Mouse (Mus musculus) liver, embryonic 13.5 days (tissue): Measurements from ENCODE around the gene Fbxl3. TPM values are rescaled to one million over a fixed set of nuclear protein-coding genes. Genes with fewer than 3 reads are reported as not detected.
A peak's percentile ranks its signal among the peaks of the same experiment; 100 is the strongest.

Experiments
- ATAC-seq: fragments of 200-750 bp; cut with Nextera tagmentation; 2 replicates; pipeline ENCODE4 v1.8.0; 2017; ENCODE audit warnings: low read depth, mild to moderate bottlenecking, moderate number of reproducible peaks, moderate library complexity
- DNase-seq: peaks from one replicate; pipeline ENCODE4 v3.0.0; 2022
- H3K27ac ChIP-seq: fragments of 300-500 bp; sonication (generic); 2 replicates; pipeline ENCODE4 v1.5.1; 2015; ENCODE audit warnings: moderate library complexity, mild to moderate bottlenecking, inconsistent platforms
- H3K27me3 ChIP-seq: fragments of 300-500 bp; sonication (generic); 2 replicates; pipeline ENCODE4 v1.6.1; 2015; ENCODE audit warnings: mild to moderate bottlenecking, inconsistent platforms
- H3K36me3 ChIP-seq: fragments of 300-500 bp; sonication (generic); 2 replicates; pipeline ENCODE4 v1.6.1; 2015; ENCODE audit warnings: mild to moderate bottlenecking, inconsistent platforms
- H3K4me1 ChIP-seq: fragments of 300-500 bp; sonication (generic); replicated peaks from 2 replicates; pipeline ENCODE4 v1.6.1; 2015; ENCODE audit warnings: inconsistent platforms
- H3K4me2 ChIP-seq: fragments of 300-500 bp; sonication (generic); 2 replicates; pipeline ENCODE4 v1.6.1; 2015; ENCODE audit warnings: inconsistent platforms, mild to moderate bottlenecking, moderate library complexity
- H3K4me3 ChIP-seq: fragments of 300-500 bp; sonication (generic); replicated peaks from 2 replicates; pipeline ENCODE4 v1.5.1; 2015; ENCODE audit warnings: mild to moderate bottlenecking, inconsistent platforms
- H3K9ac ChIP-seq: fragments of 300-500 bp; sonication (generic); 2 replicates; pipeline ENCODE4 v1.6.1; 2015; ENCODE audit warnings: mild to moderate bottlenecking, inconsistent platforms
- H3K9me3 ChIP-seq: fragments of 300-500 bp; sonication (generic); replicated peaks from 2 replicates; pipeline ENCODE4 v1.6.1; 2016; ENCODE audit warnings: inconsistent platforms
- WGBS: fragments of 180-500 bp; shearing (Covaris S2); methylation state at CpG from one replicate; pipeline ENCODE4 v1.1.7; 2015; ENCODE audit not compliant: insufficient replicate concordance; 5-methylcytosine and 5-hydroxymethylcytosine counted together
- polyA plus RNA-seq: library from polyadenylated mRNA; unstranded; fragments of >200 nt; fragmentation: Nextera tagmentation; extraction: Ambion mirVana; gene quantifications from 2 replicates; pipeline ENCODE4 v1.2.1, GENCODE M21; 2015

Gene Fbxl3
- polyA plus RNA-seq, 1 experiment from 2014 or later, result 10.5 TPM

GRCm38 (mm10) chr14:103079209-103079977 lies 20.0 kb downstream of the Fbxl3 start:
- H3K4me1 ChIP-seq, result peaks cover 11% of the 10 kb centered on the region
- no peak overlapping the region for H3K4me2 ChIP-seq
- peaks cover 66% of the 10 kb centered on the region for H3K36me3 ChIP-seq
- H3K9ac ChIP-seq, result no peak overlapping the region
- DNase-seq (no peak), ATAC-seq (0 out of 2 replicates have a peak, but pooled peaks have one; percentile 26)
- no peaks in the 10 kb centered on the region for H3K27me3 ChIP-seq
- H3K27ac ChIP-seq, result no peak overlapping the region
- no peaks in the 10 kb centered on the region for H3K9me3 ChIP-seq
- WGBS, result 83% methylated on average over 9 of the region's 9 CpGs
- no peak overlapping the region for H3K4me3 ChIP-seq

DNA sequence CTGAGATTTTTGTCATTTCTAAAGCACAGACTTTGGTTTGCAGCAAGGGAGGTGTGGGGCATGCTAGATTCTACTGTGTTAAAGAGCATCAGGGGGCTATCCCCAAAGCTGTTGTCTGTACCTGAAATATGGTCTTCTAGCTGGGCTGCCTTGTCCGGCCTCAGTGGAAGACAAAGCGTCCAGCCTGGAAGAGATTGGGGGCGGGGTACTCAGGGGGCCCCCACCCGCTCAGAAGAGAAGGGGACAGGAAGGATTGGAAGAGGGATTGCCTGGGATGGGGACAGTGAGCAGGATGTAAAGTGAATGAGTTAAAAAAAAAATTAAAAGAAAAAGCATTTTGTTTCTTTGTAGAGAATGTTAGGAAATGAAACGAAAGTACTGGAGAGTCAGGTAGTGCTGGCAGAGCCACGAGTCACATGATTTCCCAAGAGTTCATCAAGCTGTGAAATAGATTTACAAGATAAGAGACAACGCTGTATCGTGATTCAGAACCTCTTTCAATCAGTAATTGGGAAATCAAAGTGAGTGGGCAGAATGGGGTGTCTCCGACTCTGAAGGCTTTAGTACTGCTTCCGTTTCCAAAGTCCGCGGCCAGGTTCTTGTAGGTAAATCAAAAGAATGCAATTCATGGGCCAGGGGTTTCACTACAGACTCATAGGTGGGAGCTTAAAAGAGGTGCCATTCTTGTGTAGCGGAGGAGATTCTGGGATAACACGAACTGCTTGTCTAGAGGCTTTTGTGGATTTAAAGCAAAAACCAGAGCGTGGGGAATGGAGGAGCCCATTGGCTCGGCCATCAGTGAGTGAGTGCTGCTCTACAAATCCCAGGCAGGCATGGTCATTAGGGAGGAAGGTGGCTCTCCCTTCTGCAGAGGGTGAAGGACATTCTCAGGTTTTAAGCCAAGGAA lies 21.1 kb downstream of the Fbxl3 start:
- DNase-seq (no peak), ATAC-seq (no peak)
- H3K27ac ChIP-seq, result no peak overlapping the region
- H3K9me3 ChIP-seq, result no peaks in the 10 kb centered on the region
- H3K4me1 ChIP-seq, result peaks cover 10% of the 10 kb centered on the region; the same call in 1 of the 2 replicates
- WGBS, result 86% methylated on average over 16 of the region's 16 CpGs
- no peak overlapping the region for H3K9ac ChIP-seq
- no peak overlapping the region for H3K4me3 ChIP-seq
- H3K4me2 ChIP-seq, result no peak overlapping the region
- H3K36me3 ChIP-seq, result peaks cover 72% of the 10 kb centered on the region
- H3K27me3 ChIP-seq, result no peaks in the 10 kb centered on the region

- ATAC-seq (peak; percentile 47; the same call in 1 of the 2 replicates), DNase-seq (no peak)
- H3K27me3 ChIP-seq, result no peaks in the 10 kb centered on the region
- H3K4me2 ChIP-seq, result no peak overlapping the region
- no peak overlapping the region for H3K9ac ChIP-seq
- peaks cover 10% of the 10 kb centered on the region; the same call in 1 of the 2 replicates for H3K4me1 ChIP-seq
- no peak overlapping the region for H3K4me3 ChIP-seq
- 81% methylated on average over 9 of the region's 9 CpGs for WGBS
- no peak overlapping the region for H3K27ac ChIP-seq
- peaks cover 73% of the 10 kb centered on the region for H3K36me3 ChIP-seq
- H3K9me3 ChIP-seq, result no peaks in the 10 kb centered on the region
Observed at GRCm38 (mm10) chr14:103077272-103078005, 21.9 kb downstream of the Fbxl3 start.

DNA sequence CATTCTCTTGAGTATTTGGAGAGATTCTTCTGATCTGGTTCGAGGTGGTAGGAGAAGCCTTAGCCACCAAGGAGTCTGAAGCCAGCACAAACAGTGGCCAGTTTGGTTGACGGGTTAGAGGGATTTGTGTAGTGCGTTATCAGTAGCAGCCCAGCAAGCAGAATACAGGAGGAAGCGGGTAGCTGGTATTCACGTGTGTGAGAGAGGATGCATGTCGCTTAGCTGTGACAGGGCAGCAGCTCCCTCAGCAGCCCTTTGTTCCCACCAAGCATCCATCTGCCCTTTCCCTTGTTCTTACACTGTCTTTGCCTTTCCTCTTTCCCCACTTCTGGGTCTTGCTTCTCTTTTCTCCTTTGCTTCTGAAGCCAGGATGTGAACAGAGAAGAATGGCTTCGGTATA lies 24.2 kb downstream of the Fbxl3 start:
- WGBS, result 57% methylated on average over 7 of the region's 7 CpGs
- Histone ChIP-seq H3K9ac (no peak overlapping the region), H3K27ac (no peak overlapping the region), H3K4me3 (no peak overlapping the region), H3K4me1 (peaks cover 21% of the 10 kb centered on the region), H3K36me3 (peaks cover 72% of the 10 kb centered on the region), H3K9me3 (no peaks in the 10 kb centered on the region), H3K4me2 (no peak overlapping the region), H3K27me3 (no peaks in the 10 kb centered on the region)
- ATAC-seq (no peak), DNase-seq (no peak)

DNA sequence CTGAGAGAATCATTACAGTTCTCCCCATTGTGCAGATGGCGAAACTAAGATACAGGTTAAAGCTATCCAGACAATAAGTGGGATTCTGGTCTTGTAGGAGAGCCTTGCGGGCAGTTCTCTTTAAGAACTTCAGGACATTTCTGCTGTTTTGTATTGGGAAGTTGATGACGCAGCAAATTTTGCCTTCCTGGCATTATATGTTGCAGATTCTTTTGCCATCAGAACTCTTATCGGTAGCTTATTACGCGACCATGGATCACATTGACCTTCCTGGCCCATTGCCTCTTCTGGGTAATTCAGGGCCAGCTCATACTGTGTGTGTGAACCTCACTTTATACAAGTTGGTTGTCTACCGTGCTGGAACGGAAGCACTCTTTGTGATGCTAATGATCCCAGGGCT lies 25.5 kb downstream of the Fbxl3 start:
- no peaks in the 10 kb centered on the region for H3K9me3 ChIP-seq
- H3K4me2 ChIP-seq, result no peak overlapping the region
- no peak overlapping the region for H3K27ac ChIP-seq
- H3K4me3 ChIP-seq, result no peak overlapping the region
- H3K36me3 ChIP-seq, result peaks cover 64% of the 10 kb centered on the region
- WGBS, result 91% methylated on average over 8 of the region's 8 CpGs
- ATAC-seq, result no peak
- no peaks in the 10 kb centered on the region for H3K27me3 ChIP-seq
- no peak overlapping the region for H3K9ac ChIP-seq
- no peak for DNase-seq
- H3K4me1 ChIP-seq, result peaks cover 30% of the 10 kb centered on the region

GRCm38 (mm10) chr14:103072731-103073130 lies 26.6 kb downstream of the Fbxl3 start:
- no peak overlapping the region for H3K4me2 ChIP-seq
- H3K36me3 ChIP-seq, result peaks cover 55% of the 10 kb centered on the region
- H3K4me3 ChIP-seq, result no peak overlapping the region
- no peaks in the 10 kb centered on the region for H3K27me3 ChIP-seq
- no peak for ATAC-seq
- no peak for DNase-seq
- H3K9me3 ChIP-seq, result no peaks in the 10 kb centered on the region
- H3K4me1 ChIP-seq, result peaks cover 30% of the 10 kb centered on the region
- H3K9ac ChIP-seq, result no peak overlapping the region
- 81% methylated on average over 4 of the region's 4 CpGs for WGBS
- no peak overlapping the region for H3K27ac ChIP-seq

GRCm38 (mm10) chr14:103071471-103071870 lies 27.9 kb downstream of the Fbxl3 start:
- Histone ChIP-seq H3K4me1 (peaks cover 27% of the 10 kb centered on the region), H3K36me3 (peaks cover 45% of the 10 kb centered on the region), H3K27me3 (no peaks in the 10 kb centered on the region), H3K4me3 (peak overlapping the region; percentile 70), H3K4me2 (peak overlapping the region; percentile 83), H3K9me3 (no peaks in the 10 kb centered on the region), H3K9ac (peak overlapping the region; percentile 84), H3K27ac (no peak overlapping the region)
- DNase-seq, result no peak
- WGBS, result 87% methylated on average over 12 of the region's 12 CpGs
- ATAC-seq, result no peak

GRCm38 (mm10) chr14:103070790-103071189 lies 28.6 kb downstream of the Fbxl3 start:
- Histone ChIP-seq H3K4me3 (peak overlapping the region; percentile 70), H3K9ac (peak overlapping the region; percentile 84), H3K27ac (peak overlapping the region; percentile 96), H3K4me2 (peak overlapping the region; percentile 83), H3K36me3 (peaks cover 38% of the 10 kb centered on the region), H3K4me1 (peaks cover 27% of the 10 kb centered on the region), H3K27me3 (no peaks in the 10 kb centered on the region), H3K9me3 (no peaks in the 10 kb centered on the region)
- DNase-seq (no peak), ATAC-seq (no peak)
- WGBS, result 2% methylated on average over 10 of the region's 10 CpGs

DNA sequence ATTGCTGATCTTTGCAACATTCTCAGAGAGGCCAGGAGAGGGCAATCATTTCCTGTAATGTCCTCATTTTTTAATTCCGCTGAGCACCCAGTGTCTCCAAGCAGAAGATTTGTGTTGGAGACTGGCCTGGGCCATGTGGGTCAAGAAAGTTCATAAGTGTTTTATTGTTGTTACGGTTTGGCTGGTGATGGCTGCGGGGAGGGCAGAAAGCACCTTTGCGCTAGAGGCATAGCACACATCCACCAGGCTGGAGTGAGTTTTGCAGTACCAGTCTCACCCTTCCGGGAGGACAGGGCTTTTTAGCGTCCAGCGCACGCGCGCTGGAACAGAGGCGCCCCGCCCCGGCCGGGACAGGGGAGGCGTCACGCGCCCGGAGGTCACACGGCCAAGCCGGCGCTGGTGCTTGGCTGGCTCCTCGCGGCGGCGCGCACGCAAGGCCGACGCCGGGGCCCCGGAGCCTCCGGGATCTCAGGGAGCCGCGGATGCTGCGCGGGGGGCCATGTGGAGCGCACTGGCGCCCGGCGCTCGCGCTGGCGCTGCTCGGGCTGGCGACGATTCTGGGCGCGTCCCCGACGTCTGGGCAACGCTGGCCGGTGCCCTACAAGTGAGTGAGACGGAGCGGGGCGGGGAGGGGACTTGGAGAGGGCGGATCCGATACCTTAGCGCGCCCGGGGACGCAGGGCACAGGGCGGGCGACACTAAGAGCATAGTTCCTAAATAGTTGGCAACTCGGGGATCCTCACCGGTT lies 29.3 kb downstream of the Fbxl3 start, which contains the start of gene Cln5:
Gene Cln5 (plus strand): TSS at position 353 of the 748 bp plus-strand sequence.
- no peaks in the 10 kb centered on the region for H3K27me3 ChIP-seq
- peak within 1 kb of the TSS; percentile 96 for H3K27ac ChIP-seq
- H3K9me3 ChIP-seq, result no peaks in the 10 kb centered on the region
- peak within 1 kb of the TSS; percentile 70 for H3K4me3 ChIP-seq
- peaks cover 31% of the 10 kb centered on the region for H3K36me3 ChIP-seq
- peak within 1 kb of the TSS; percentile 83 for H3K4me2 ChIP-seq
- ATAC-seq (peak; percentile 95), DNase-seq (peak; percentile 94)
- peak within 1 kb of the TSS; percentile 84 for H3K9ac ChIP-seq
- H3K4me1 ChIP-seq, result peaks cover 28% of the 10 kb centered on the region
- under 1% methylated on average over 65 of the region's 65 CpGs for WGBS

DNA sequence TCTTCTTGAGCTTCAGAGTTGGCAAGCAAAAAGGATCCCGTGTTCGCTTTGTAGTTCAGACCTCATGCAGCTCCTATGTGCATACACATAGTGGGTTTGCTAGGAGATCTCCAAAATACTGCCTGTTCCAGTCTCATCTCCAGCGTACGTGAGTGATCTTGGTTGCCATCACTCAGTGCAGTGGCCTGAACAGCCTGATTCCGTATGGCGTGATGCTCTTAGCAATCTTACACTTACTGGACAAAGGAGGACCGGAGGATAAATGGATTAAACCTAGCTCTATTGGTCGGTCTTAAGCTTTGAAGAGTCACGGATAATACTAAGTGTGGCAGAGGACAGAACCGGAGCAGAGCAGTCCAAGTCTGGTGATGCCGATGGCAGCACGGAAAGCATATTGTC lies 29.9 kb downstream of the Fbxl3 start:
- Histone ChIP-seq H3K4me1 (peaks cover 26% of the 10 kb centered on the region), H3K36me3 (peaks cover 26% of the 10 kb centered on the region), H3K4me2 (peak overlapping the region; percentile 83), H3K4me3 (peak overlapping the region; percentile 70), H3K9ac (peak overlapping the region; percentile 84), H3K9me3 (no peaks in the 10 kb centered on the region), H3K27ac (peak overlapping the region; percentile 96), H3K27me3 (no peaks in the 10 kb centered on the region)
- ATAC-seq (no peak), DNase-seq (no peak)
- 26% methylated on average over 12 of the region's 12 CpGs for WGBS
